ENCODE assay signal across 8 mouse cellular contexts in the genomic region with DNA sequence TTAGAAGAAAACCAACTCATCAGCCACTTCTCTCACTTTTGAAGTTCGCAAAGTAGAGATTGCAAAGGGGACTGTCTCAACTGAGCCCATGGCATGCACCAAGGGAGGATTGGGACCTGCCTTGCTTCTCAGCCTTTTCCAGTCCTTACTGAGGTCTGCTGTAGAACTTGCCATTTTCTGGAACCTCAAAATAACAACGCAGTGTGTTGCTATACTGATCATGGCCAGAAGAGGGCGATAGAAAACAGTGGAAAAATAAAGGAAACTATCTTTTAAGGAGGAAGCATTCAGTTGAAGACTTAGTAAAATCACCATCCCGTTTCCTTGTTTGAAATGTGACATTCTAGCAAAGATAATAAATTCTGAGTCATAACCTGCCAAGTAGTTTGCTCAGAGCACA.
DNase-seq lines count a peak whose midpoint lies in the region; ATAC-seq and TF ChIP-seq lines count a peak whose summit lies in the region.

No protein-coding gene starts in this region.

- peak; percentile 42 for DNase-seq in kidney, adult 2 months
- no peak for DNase-seq in CH12.LX (ENCODE audit: extremely low read depth)
- DNase-seq in ZHBTc4 (ENCODE audit: low read depth, low spot score) = peak; percentile 59
- DNase-seq in embryo, embryonic 11.5 days (ENCODE audit: low read depth, low spot score) = peak; percentile 22
- DNase-seq in kidney, postnatal 36 days = peak; percentile 26 to 64
- DNase-seq in lung, postnatal 25 days (ENCODE audit: low spot score) = peak; percentile 26

- 0 out of 2 replicates have a peak, but pooled peaks have one; percentile 19 for TF ChIP-seq CTCF in kidney, adult 2 months (conservative IDR thresholded peaks at IDR 0.05; ENCODE audit: insufficient read depth, insufficient read length, low read depth, low read length)
- TF ChIP-seq CTCF in CH12.LX (conservative IDR thresholded peaks at IDR 0.05 in 1 of 2, IDR thresholded peaks at IDR 0.05 in 1 of 2; ENCODE audit: low read depth in 2 of 2, low read length in 2 of 2) = peak; percentile 30 to 56; a peak in 3 of 4 replicates

- dilution Hi-C loops in CH12.LX (cut with MboI; ENCODE audit: extremely low pct_ligation_motif_present, extremely low pct_unique_long_range_greater_than_20kb, low sequenced_read_pairs) = no loop called here

- no peak for TF ChIP-seq POLR2A in kidney, adult 2 months (IDR thresholded peaks at IDR 0.05; ENCODE audit: low read depth, low read length)
- TF ChIP-seq POLR2A in CH12.LX (IDR thresholded peaks at IDR 0.05; ENCODE audit: low read depth, low read length) = no peak

- ATAC-seq in kidney, embryonic 14.5 days (ENCODE audit: low FRiP score, low TSS enrichment) = no peak
- ATAC-seq in inflammation-experienced regulatory T-cells, adult 6 months = no peak

- peak; percentile 35 for TF ChIP-seq RAD21 in CH12.LX (IDR thresholded peaks at IDR 0.05; ENCODE audit: low read depth, low read length)

- H3K9me3 ChIP-seq in kidney, embryonic 14.5 days (ENCODE audit: control insufficient read depth, low read length) = no peaks in the 10 kb centered on the region
- peaks cover 4% of the 10 kb centered on the region for H3K9me3 ChIP-seq in CH12.LX (replicated peaks; ENCODE audit: low read length)

- in situ Hi-C loops in CH12.LX (cut with MboI; ENCODE audit: low pct_ligation_motif_present, low pct_unique_long_range_greater_than_20kb, low sequenced_read_pairs) = loop anchor here (25.0 kb wide), 1 partner anchor 479 kb away; no protein-coding TSS in a partner anchor

- H3K79me2 ChIP-seq in CH12.LX (replicated peaks; ENCODE audit: control insufficient read depth, extremely low read depth, insufficient read depth, poor library complexity, severe bottlenecking) = no peaks in the 10 kb centered on the region

- no peak overlapping the region for H3K4me2 ChIP-seq in kidney, embryonic 14.5 days (replicated peaks; ENCODE audit: low read depth, low read length)
- H3K4me2 ChIP-seq in CH12.LX (ENCODE audit: insufficient read depth, low read depth, poor library complexity, severe bottlenecking) = no peak overlapping the region

- H3K36me3 ChIP-seq in kidney, adult 2 months (ENCODE audit: control insufficient read depth, insufficient read depth, low read length) = no peaks in the 10 kb centered on the region
- H3K36me3 ChIP-seq in kidney, embryonic 14.5 days (ENCODE audit: control insufficient read depth, insufficient read depth, low read length) = no peaks in the 10 kb centered on the region
- H3K36me3 ChIP-seq in CH12.LX (replicated peaks in 1 of 2; ENCODE audit: control insufficient read depth in 1 of 2, insufficient read depth in 1 of 2, low read length in 1 of 2) = no peaks in the 10 kb centered on the region

- no peak overlapping the region for H3K9ac ChIP-seq in kidney, embryonic 14.5 days (ENCODE audit: low read depth, low read length)
- H3K9ac ChIP-seq in CH12.LX (ENCODE audit: insufficient read depth, low read depth) = no peak overlapping the region

- WGBS in kidney, adult 2 months = 24% methylated on average over 4 of the region's 4 CpGs
- WGBS in kidney, embryonic 14.5 days = 31% methylated on average over 4 of the region's 4 CpGs

- no peak for TF ChIP-seq EP300 in CH12.LX (IDR thresholded peaks at IDR 0.05; ENCODE audit: low read length)

- H3K4me3 ChIP-seq in kidney, adult 2 months (ENCODE audit: insufficient read depth, low read depth, low read length) = no peak overlapping the region
- no peak overlapping the region for H3K4me3 ChIP-seq in kidney, embryonic 14.5 days (ENCODE audit: low read length)
- no peak overlapping the region for H3K4me3 ChIP-seq in CH12.LX (replicated peaks in 1 of 3; ENCODE audit: low read depth in 2 of 3, low read length in 2 of 3, poor library complexity in 1 of 3)

- H3K27ac ChIP-seq in kidney, adult 2 months (ENCODE audit: insufficient read depth, low read depth, low read length) = no peak overlapping the region
- H3K27ac ChIP-seq in kidney, embryonic 14.5 days (ENCODE audit: low read depth, low read length) = no peak overlapping the region
- no peak overlapping the region for H3K27ac ChIP-seq in CH12.LX (ENCODE audit: insufficient read depth, low read depth)

- H3K4me1 ChIP-seq in kidney, adult 2 months (ENCODE audit: control insufficient read depth, insufficient read depth, low read length) = no peaks in the 10 kb centered on the region
- H3K4me1 ChIP-seq in kidney, embryonic 14.5 days (ENCODE audit: control insufficient read depth, insufficient read depth, low read length) = no peaks in the 10 kb centered on the region
- H3K4me1 ChIP-seq in CH12.LX (ENCODE audit: control insufficient read depth in 1 of 2, insufficient read depth in 2 of 2) = no peaks in the 10 kb centered on the region

- peaks cover 2% of the 10 kb centered on the region; the same call in 1 of the 2 replicates for H3K27me3 ChIP-seq in kidney, adult 2 months (replicated peaks; ENCODE audit: control insufficient read depth, insufficient read depth, low read length)
- no peaks in the 10 kb centered on the region for H3K27me3 ChIP-seq in kidney, embryonic 14.5 days (ENCODE audit: control insufficient read depth, insufficient read depth, low read length)
- no peaks in the 10 kb centered on the region for H3K27me3 ChIP-seq in CH12.LX (replicated peaks)

TF ChIP-seq in CH12.LX, 34 proteins besides CTCF, POLR2A, EP300 and RAD21:
- TF ChIP-seq SMC3 (IDR thresholded peaks at IDR 0.05; ENCODE audit: low read depth, low read length) = peak; percentile 13
- TF ChIP-seq GABPA (IDR thresholded peaks at IDR 0.05; ENCODE audit: insufficient replicate concordance, low read depth, low read length) = no peak
TF ChIP-seq in CH12.LX: peak in this region for 1.
